Mouse (Mus musculus) thymus, adult 2 months (tissue): ENCODE measurements around the gene Ugt3a2. TPM values are rescaled to one million over a fixed set of nuclear protein-coding genes. Genes with fewer than 3 reads are reported as not detected.

Experiments
- DNase-seq: peaks from one replicate; pipeline ENCODE4 v3.0.0; 2021
- H3K27ac ChIP-seq: fragments of 200-500 bp; 2 replicates; pipeline ENCODE4 v1.5.1; 2012; ENCODE audit warnings: low read length, control low read depth; ENCODE audit not compliant: control insufficient read depth, insufficient read depth
- H3K27me3 ChIP-seq: fragments of 200-500 bp; 2 replicates; pipeline ENCODE4 v1.6.1; 2012; ENCODE audit warnings: mild to moderate bottlenecking, low read length, moderate library complexity, mixed read lengths; ENCODE audit not compliant: control insufficient read depth, insufficient read depth
- H3K36me3 ChIP-seq: fragments of 200-500 bp; 2 replicates; pipeline ENCODE4 v1.6.1; 2012; ENCODE audit warnings: mild to moderate bottlenecking, low read length, moderate library complexity; ENCODE audit not compliant: control insufficient read depth, insufficient read depth
- H3K4me1 ChIP-seq: fragments of 200-500 bp; replicated peaks from 2 replicates; pipeline ENCODE4 v1.6.1; 2012; ENCODE audit warnings: low read length; ENCODE audit not compliant: control insufficient read depth, insufficient read depth
- H3K4me3 ChIP-seq: fragments of 200-500 bp; 2 replicates; pipeline ENCODE4 v1.5.1; 2012; ENCODE audit warnings: mild to moderate bottlenecking, low read length, control low read depth, moderate library complexity; ENCODE audit not compliant: control insufficient read depth, insufficient read depth
- CTCF ChIP-seq: fragments of 200-500 bp; IDR thresholded peaks from 2 replicates; pipeline ENCODE4 v1.5.1; 2012; ENCODE audit warnings: mild to moderate bottlenecking, control low read depth, low read length, moderate library complexity, borderline replicate concordance; ENCODE audit not compliant: control insufficient read depth, poor library complexity, insufficient read depth; ENCODE audit errors: extremely low read depth
- POLR2A ChIP-seq: fragments of 200-500 bp; IDR thresholded peaks from 2 replicates; pipeline ENCODE4 v1.6.1; 2012; ENCODE audit warnings: mild to moderate bottlenecking, low read length, control low read depth, moderate library complexity; ENCODE audit not compliant: control insufficient read depth, poor library complexity, insufficient read depth; ENCODE audit errors: extremely low read depth
- WGBS: fragments of 180-500 bp; shearing (Covaris S2); methylation state at CpG from one replicate; pipeline ENCODE4 v1.1.7; 2018; 5-methylcytosine and 5-hydroxymethylcytosine counted together
- polyA plus RNA-seq: library from polyadenylated mRNA; depleted of rRNA; stranded (reverse); fragments of >200 nt; gene quantifications from 2 replicates; pipeline ENCODE4 v1.2.3, GENCODE M21; 2012; rRNA removed

The Ugt3a2 gene
- polyA plus RNA-seq, 1 experiment, result 0.04 TPM

GRCm38 (mm10) chr15:9362801-9363200, 27.5 kb downstream of the Ugt3a2 start:
- Histone ChIP-seq H3K27me3 (no peaks in the 10 kb centered on the region), H3K27ac (no peak overlapping the region), H3K4me1 (no peaks in the 10 kb centered on the region), H3K36me3 (no peaks in the 10 kb centered on the region), H3K4me3 (no peak overlapping the region)
- no peak for TF ChIP-seq CTCF
- no peak for TF ChIP-seq POLR2A
- 78% methylated on average over 2 of the region's 2 CpGs for WGBS
- DNase-seq, result no peak

- no peak overlapping the region for H3K27ac ChIP-seq
- no peak overlapping the region for H3K4me3 ChIP-seq
- WGBS, result 95% methylated on average over 3 of the region's 3 CpGs
- DNase-seq, result no peak
- H3K4me1 ChIP-seq, result no peaks in the 10 kb centered on the region
- H3K36me3 ChIP-seq, result no peaks in the 10 kb centered on the region
- H3K27me3 ChIP-seq, result no peaks in the 10 kb centered on the region
- no peak for TF ChIP-seq POLR2A
- no peak for TF ChIP-seq CTCF
Measured at GRCm38 (mm10) chr15:9368774-9369173, 33.4 kb downstream of the Ugt3a2 start.

DNA sequence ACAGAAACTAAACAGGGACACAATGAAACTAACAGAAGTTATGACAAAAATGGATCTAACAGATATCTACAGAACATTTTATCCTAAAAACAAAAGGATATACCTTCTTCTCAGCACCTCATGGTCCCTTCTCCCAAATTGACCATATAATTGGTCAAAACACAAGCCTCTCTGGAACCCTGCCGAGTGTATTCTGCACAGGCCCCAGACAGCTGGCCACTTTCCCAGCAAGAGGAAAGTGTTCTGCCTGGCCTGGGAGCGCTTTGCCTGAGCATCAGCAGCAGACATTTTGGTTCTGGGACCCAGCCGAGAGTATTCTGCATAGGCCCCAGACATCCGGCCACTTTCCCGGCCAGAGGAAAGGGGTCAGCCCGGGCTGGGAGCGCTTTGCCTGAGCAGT, 40.9 kb downstream of the Ugt3a2 start:
- 95% methylated on average over 7 of the region's 7 CpGs for WGBS
- H3K4me1 ChIP-seq, result no peaks in the 10 kb centered on the region
- DNase-seq, result no peak

DNA sequence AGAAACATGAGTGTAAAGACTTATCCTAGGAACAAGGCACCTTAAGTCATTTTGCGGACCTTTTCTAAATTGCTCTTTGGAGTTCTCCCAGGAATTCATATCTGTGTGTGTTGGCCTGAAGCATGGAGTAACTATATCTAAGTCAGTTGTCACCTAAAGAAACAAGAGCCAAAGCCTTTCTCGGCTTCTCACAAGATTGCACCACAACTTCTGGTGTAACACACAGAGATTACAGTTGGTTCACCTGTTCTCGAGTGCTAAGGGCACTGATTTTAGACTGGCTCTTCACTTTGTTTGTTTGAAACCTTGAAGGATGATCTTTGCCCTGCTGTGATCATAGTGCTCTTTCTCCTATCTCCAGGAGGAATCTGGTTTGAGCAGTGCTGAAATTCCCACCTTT, 74.1 kb downstream of the Ugt3a2 start:
- TF ChIP-seq POLR2A (no peak), CTCF (no peak)
- Histone ChIP-seq H3K27ac (no peak overlapping the region), H3K27me3 (no peaks in the 10 kb centered on the region), H3K4me3 (no peak overlapping the region), H3K4me1 (no peaks in the 10 kb centered on the region), H3K36me3 (no peaks in the 10 kb centered on the region)
- 97% methylated on average over 3 of the region's 3 CpGs for WGBS
- no peak for DNase-seq

More for the DNA sequence above, 40.9 kb downstream of the Ugt3a2 start:
- H3K36me3 ChIP-seq, result no peaks in the 10 kb centered on the region
- no peak for TF ChIP-seq CTCF
- no peak for TF ChIP-seq POLR2A
- H3K27ac ChIP-seq, result no peak overlapping the region
- H3K27me3 ChIP-seq, result no peaks in the 10 kb centered on the region
- no peak overlapping the region for H3K4me3 ChIP-seq

Other genes with a start within 250 kb of the Ugt3a2 start
- gene Lmbrd2, start 195.0 kb upstream of the Ugt3a2 start, polyA plus RNA-seq, result 10.0 and 12.3 TPM in 2 replicates
- gene Skp2, start 180.1 kb upstream of the Ugt3a2 start, polyA plus RNA-seq, result 11.5 and 14.2 TPM in 2 replicates
- 0.11 TPM in 2 replicates for gene Ugt3a1, start 58.7 kb upstream of the Ugt3a2 start, polyA plus RNA-seq
- 0.66 and 0.89 TPM in 2 replicates for gene Capsl, start 100.5 kb downstream of the Ugt3a2 start, polyA plus RNA-seq
- gene Il7r, start 194.6 kb downstream of the Ugt3a2 start, polyA plus RNA-seq, result 10.1 and 10.9 TPM in 2 replicates